Mouse (Mus musculus) heart, embryonic 13.5 days (tissue): Measurements from ENCODE around the gene Pisd. TPM values are rescaled to one million over a fixed set of nuclear protein-coding genes. Genes with fewer than 3 reads are reported as not detected.
"Not testable (repeated sequence)": the region's sequence is repeated elsewhere in the genome, so short reads cannot be mapped to it uniquely, and the experiment has no call there.

Experiments
- ATAC-seq: fragments of 200-750 bp; cut with Nextera tagmentation; 2 replicates; pipeline ENCODE4 v1.8.0; 2017; ENCODE audit warnings: moderate TSS enrichment; ENCODE audit not compliant: insufficient number of reproducible peaks, low FRiP score, low TSS enrichment; ENCODE audit errors: extremely low read depth
- H3K27ac ChIP-seq: fragments of 300-500 bp; sonication (generic); replicated peaks from 2 replicates; pipeline ENCODE4 v1.5.1; 2015; ENCODE audit warnings: moderate library complexity, mild to moderate bottlenecking, inconsistent platforms
- H3K27me3 ChIP-seq: fragments of 300-500 bp; sonication (generic); replicated peaks from 2 replicates; pipeline ENCODE4 v1.6.1; 2015; ENCODE audit warnings: mild to moderate bottlenecking, inconsistent platforms
- H3K36me3 ChIP-seq: fragments of 300-500 bp; sonication (generic); 2 replicates; pipeline ENCODE4 v1.6.1; 2015; ENCODE audit warnings: mild to moderate bottlenecking, inconsistent platforms
- H3K4me1 ChIP-seq: fragments of 300-500 bp; sonication (generic); 2 replicates; pipeline ENCODE4 v1.6.1; 2015; ENCODE audit warnings: inconsistent platforms
- H3K4me2 ChIP-seq: fragments of 300-500 bp; sonication (generic); 2 replicates; pipeline ENCODE4 v1.6.1; 2015; ENCODE audit warnings: inconsistent platforms, mild to moderate bottlenecking, moderate library complexity
- H3K4me3 ChIP-seq: fragments of 300-500 bp; sonication (generic); 2 replicates; pipeline ENCODE4 v1.5.1; 2015; ENCODE audit warnings: moderate library complexity, mild to moderate bottlenecking, inconsistent platforms
- H3K9ac ChIP-seq: fragments of 300-500 bp; sonication (generic); 2 replicates; pipeline ENCODE4 v1.6.1; 2015; ENCODE audit warnings: inconsistent platforms, mild to moderate bottlenecking, moderate library complexity
- H3K9me3 ChIP-seq: fragments of 300-500 bp; sonication (generic); 2 replicates; pipeline ENCODE4 v1.6.1; 2016; ENCODE audit warnings: inconsistent platforms
- WGBS: fragments of 180-500 bp; shearing (Covaris S2); methylation state at CpG from one replicate; pipeline ENCODE4 v1.1.7; 2015; ENCODE audit warnings: mixed read lengths; 5-methylcytosine and 5-hydroxymethylcytosine counted together
- polyA plus RNA-seq: library from polyadenylated mRNA; unstranded; fragments of >200 nt; fragmentation: Nextera tagmentation; extraction: Ambion mirVana; gene quantifications from 2 replicates; pipeline ENCODE4 v1.2.1, GENCODE M21; 2015

Pisd gene
- polyA plus RNA-seq, 1 experiment from 2014 or later, result 45.9 TPM

DNA sequence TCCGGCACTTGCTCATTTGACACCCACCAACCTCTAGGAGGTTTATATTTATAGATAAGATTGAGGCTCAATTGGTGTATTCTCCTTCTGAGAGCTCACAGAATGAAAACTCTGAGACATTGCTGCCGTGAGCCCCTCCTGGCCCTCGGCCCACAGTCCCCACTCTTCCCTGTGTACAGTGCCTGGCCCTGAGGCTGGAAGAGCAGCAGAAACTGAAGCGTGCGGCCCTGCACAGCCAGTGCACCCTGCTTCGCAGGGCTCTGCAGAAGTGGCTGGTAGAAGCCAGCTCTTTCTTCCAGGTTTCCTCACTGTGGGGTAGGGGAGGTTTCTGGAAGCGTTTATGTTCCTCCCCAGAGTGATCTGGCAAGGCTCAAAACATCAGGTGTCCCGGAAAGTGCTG, 62.7 kb downstream of the Pisd start:
- not testable (repeated sequence) for H3K27me3 ChIP-seq, H3K4me1 ChIP-seq, H3K9me3 ChIP-seq, H3K4me2 ChIP-seq, H3K36me3 ChIP-seq, H3K4me3 ChIP-seq, H3K27ac ChIP-seq, H3K9ac ChIP-seq
- 66% methylated on average over 8 of the region's 8 CpGs for WGBS
- ATAC-seq, result peak; percentile 63

DNA sequence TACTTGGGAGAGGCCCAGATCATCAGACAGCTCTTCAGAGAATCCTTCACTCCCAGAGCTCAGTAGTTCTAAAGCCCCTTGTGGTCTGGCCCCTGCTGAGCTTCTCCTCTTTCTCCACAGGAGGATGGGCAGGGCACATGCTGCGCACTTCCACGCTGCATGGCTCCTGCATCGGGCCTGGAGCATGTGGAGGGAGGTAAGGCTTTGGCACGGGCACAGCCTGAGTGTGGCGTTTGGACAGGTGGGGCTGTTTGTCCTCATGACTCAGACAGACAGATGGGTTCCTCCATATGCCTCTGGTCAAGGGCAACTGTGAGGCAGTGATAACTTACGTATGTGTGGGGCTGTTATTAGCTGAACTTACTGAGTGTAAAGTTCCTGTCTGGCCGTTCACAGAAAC, 63.2 kb downstream of the Pisd start:
- H3K4me2 ChIP-seq, result no peak overlapping the region
- H3K4me1 ChIP-seq, result no peaks in the 10 kb centered on the region
- peaks cover 3% of the 10 kb centered on the region; the same call in 1 of the 2 replicates for H3K9me3 ChIP-seq
- no peak overlapping the region for H3K9ac ChIP-seq
- H3K27me3 ChIP-seq, result no peaks in the 10 kb centered on the region
- 60% methylated on average over 7 of the region's 7 CpGs for WGBS
- no peak overlapping the region for H3K27ac ChIP-seq
- no peaks in the 10 kb centered on the region for H3K36me3 ChIP-seq
- no peak overlapping the region for H3K4me3 ChIP-seq
- no peak for ATAC-seq

DNA sequence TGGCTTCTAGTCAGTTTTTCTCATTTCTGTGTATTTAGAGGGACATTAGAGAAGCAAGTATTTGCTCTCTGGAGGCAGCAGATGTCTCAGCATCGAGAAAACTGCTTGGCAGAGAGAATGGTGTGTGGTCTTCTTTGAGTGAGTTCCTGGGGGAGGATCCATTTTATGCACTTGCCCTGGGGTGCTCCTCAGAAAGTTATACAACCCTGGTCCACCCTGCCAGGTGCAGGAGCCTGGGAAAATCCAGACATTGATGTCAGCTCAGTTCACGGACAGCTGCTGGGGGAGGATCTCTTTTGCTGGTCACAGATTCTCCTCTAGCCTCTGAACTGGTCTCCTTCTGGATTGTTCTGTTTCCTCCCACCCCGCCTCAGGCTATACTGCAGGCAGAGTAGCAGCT, 64.1 kb downstream of the Pisd start:
- no peaks in the 10 kb centered on the region for H3K4me1 ChIP-seq
- H3K4me3 ChIP-seq, result no peak overlapping the region
- no peaks in the 10 kb centered on the region for H3K27me3 ChIP-seq
- H3K9me3 ChIP-seq, result peaks cover 3% of the 10 kb centered on the region; the same call in 1 of the 2 replicates
- no peak overlapping the region for H3K4me2 ChIP-seq
- no peak overlapping the region for H3K27ac ChIP-seq
- WGBS, result 58% methylated on average over 3 of the region's 3 CpGs
- no peak overlapping the region for H3K9ac ChIP-seq
- ATAC-seq, result no peak
- no peaks in the 10 kb centered on the region for H3K36me3 ChIP-seq

DNA sequence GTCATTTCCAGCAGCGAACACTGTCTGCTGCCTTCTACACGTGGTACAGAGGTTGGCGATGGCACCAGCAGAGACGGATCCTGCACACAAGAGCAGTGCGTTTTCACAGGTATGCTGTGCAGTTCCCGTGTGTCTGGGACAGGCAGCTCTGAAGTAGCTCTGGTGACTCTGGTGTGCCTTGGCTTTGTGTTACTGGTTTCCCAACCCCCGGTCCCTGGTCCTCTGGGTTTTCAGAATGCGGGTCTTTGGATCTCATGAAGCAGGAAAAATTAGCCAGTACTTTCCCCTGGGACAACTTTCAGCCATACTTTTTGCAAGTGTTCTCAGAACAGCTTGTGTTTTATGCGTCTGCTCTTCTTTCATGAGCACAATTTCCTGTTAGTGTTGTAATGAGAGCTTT, 65.0 kb downstream of the Pisd start:
- WGBS, result 85% methylated on average over 9 of the region's 9 CpGs
- H3K4me3 ChIP-seq, result no peak overlapping the region
- peaks cover 2% of the 10 kb centered on the region; the same call in 1 of the 2 replicates for H3K9me3 ChIP-seq
- H3K36me3 ChIP-seq, result no peaks in the 10 kb centered on the region
- H3K27ac ChIP-seq, result no peak overlapping the region
- no peak overlapping the region for H3K9ac ChIP-seq
- H3K4me2 ChIP-seq, result no peak overlapping the region
- no peaks in the 10 kb centered on the region for H3K27me3 ChIP-seq
- no peak for ATAC-seq
- H3K4me1 ChIP-seq, result no peaks in the 10 kb centered on the region

DNA sequence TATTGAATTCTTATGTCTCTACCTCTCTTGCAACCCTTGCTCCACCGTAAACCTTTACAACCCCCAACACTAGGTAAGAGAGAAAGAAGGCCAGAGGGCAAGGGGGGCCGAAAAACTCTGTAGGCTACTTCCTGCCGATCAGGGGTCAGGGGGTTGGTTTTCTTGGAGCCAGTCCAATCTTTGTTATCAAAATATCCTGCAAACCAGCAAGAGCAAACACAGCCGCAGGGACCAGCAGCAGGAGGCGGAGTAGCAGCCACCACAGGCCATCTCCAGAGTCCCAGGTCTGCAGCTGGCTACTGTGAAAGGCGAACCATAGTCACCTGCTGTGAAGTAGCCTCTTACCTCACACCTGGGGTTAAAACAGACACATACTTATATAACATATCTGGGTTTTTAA, 66.5 kb downstream of the Pisd start:
- Histone ChIP-seq H3K4me2 (no peak overlapping the region), H3K9me3 (no peaks in the 10 kb centered on the region), H3K9ac (no peak overlapping the region), H3K4me1 (no peaks in the 10 kb centered on the region), H3K27me3 (no peaks in the 10 kb centered on the region), H3K4me3 (no peak overlapping the region), H3K27ac (no peak overlapping the region), H3K36me3 (no peaks in the 10 kb centered on the region)
- no peak for ATAC-seq
- WGBS, result 44% methylated on average over 6 of the region's 6 CpGs

DNA sequence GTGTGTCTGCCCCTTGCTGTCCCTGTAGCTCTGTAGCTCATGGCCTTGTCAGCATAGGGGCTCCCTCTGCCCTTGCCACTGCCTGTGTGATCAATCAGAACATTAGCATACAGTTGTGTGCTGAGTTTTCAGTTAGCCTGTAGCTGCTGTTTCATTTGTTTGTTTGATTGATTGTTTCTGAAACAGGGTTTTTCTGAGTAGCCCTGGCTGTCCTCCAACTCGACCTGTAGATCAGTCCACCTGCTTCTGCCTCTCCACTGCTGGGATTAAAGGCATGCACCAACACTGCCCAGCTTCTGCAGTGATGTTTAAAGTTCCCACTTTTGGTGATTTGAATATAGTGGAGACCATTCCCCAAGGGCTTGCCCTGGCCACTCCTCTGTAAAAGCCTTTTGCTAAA, 67.7 kb downstream of the Pisd start:
- H3K9me3 ChIP-seq, result no peaks in the 10 kb centered on the region
- no peaks in the 10 kb centered on the region for H3K36me3 ChIP-seq
- 60% methylated on average over 1 of the region's 1 CpGs for WGBS
- no peak overlapping the region for H3K9ac ChIP-seq
- H3K4me3 ChIP-seq, result no peak overlapping the region
- no peak overlapping the region for H3K27ac ChIP-seq
- ATAC-seq, result no peak
- no peaks in the 10 kb centered on the region for H3K27me3 ChIP-seq
- no peak overlapping the region for H3K4me2 ChIP-seq
- H3K4me1 ChIP-seq, result peaks cover 7% of the 10 kb centered on the region

DNA sequence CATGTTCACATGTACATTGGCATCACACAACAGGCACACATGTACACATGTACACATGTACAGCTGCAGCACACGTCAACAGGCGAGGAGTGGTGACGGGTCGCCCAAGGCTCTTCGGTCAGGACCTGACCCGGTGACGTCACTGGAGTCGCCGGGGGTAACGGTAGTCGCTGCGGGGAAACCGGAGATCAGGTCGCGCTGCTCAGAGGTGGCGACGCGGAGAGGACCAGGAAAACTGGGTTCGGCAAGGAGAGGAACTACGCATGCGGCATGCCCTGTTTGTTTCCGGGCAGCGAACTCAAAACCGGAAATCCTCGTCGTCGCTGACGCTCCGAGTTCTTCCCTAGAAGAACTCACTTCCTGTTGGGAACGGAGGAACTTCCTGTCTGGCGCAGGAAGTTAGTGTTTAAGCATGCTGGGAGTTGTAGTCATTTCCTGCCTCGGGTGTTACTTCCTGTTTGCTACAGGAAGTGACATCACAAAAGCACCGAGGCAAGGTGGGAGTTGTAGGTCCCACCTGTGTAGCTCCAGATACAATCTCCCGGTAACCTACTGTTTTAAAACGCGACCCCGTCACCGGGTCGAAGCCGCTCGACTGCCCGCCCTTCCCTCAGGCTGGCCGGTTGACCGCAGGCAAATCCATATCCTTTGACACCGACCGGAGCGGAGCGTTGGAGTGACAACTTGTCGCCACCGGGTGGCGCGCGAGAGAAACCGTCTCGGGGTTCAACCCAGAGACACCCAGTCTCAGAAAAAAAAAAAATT, 71.6 kb downstream of the Pisd start:
- Histone ChIP-seq H3K4me2 (peak overlapping the region; percentile 89), H3K36me3 (no peaks in the 10 kb centered on the region), H3K4me3 (peak overlapping the region; percentile 85), H3K9ac (peak overlapping the region; percentile 89), H3K4me1 (peaks cover 8% of the 10 kb centered on the region), H3K9me3 (no peaks in the 10 kb centered on the region), H3K27me3 (no peaks in the 10 kb centered on the region), H3K27ac (peak overlapping the region; percentile 92)
- 1% methylated on average over 55 of the region's 55 CpGs for WGBS
- ATAC-seq, result peak; percentile 99

DNA sequence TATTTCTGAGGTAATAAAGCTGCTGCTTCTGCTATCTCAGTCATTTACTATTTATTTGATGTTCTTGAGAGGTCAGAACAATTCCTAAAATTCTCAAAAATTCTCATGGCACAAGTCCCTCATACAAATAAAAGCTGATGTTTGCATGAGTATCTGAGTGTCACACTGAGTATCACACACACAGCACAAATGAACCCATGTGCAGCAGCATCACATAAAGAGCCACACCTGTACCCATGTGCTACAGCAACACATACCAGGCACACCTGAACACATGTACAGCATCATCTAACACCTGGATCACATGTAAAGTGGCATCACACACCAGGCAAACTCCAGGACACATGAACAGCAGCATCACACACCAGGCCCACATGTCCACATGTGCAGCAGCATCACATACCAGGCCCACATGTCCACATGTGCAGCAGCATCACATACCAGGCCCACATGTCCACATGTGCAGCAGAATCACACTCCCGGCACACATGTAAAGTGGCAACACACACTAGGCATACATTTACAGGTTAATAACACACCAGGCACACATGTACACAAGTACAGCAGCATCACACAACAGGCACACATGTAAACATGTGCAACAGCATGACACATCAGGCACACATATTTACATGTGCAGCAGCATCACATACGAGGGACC, 72.3 kb downstream of the Pisd start:
- Histone ChIP-seq H3K4me2 (peak overlapping the region; percentile 89), H3K27me3 (no peaks in the 10 kb centered on the region), H3K4me1 (peaks cover 8% of the 10 kb centered on the region), H3K9ac (peak overlapping the region; percentile 89), H3K9me3 (no peaks in the 10 kb centered on the region), H3K4me3 (peak overlapping the region; percentile 85), H3K36me3 (no peaks in the 10 kb centered on the region), H3K27ac (peak overlapping the region; percentile 92)
- 24% methylated on average over 2 of the region's 2 CpGs for WGBS
- no peak for ATAC-seq

DNA sequence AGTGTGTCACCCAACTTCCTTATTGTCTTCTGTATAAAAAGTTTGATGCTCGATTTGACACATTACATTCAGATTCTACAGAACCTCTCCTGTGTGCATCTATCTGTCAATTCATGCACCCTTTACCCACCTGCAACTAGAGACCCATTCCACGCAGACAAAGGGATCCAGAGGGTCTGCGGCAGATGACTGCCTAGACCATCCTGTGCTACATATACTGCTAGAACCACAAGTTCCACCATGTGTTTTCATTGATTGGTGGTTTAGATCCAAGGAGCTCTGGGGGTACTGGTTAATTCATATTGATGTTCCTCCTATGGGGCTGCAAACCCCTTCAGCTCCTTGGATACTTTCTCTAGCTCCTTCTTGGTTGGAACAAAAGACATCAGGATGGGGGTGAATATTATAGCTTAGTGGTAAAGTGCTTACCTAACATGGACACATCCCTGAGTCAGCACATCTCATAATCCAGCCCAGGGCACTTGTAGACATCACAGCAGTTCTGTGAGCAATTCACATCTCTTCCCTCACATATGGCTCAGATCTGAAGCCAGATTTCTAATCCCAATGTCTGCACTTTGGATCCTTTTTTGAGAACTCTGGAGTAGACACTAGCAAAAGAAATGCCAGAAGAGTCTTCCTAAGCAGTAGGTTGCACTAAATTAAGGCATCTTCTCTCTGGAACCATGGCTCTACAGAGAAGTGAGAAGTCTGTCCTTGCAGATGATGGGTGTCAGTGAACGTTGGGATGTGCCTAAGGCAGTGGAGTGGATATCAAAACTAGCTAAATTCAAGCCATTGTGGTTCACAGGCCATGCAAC, 73.0 kb downstream of the Pisd start:
- Histone ChIP-seq H3K4me1 (peaks cover 8% of the 10 kb centered on the region), H3K9me3 (no peaks in the 10 kb centered on the region), H3K4me3 (no peak overlapping the region; the same call in 1 of the 2 replicates), H3K27me3 (no peaks in the 10 kb centered on the region), H3K36me3 (no peaks in the 10 kb centered on the region), H3K9ac (no peak overlapping the region; the same call in 1 of the 2 replicates), H3K4me2 (peak overlapping the region; percentile 89), H3K27ac (no peak overlapping the region)
- no peak for ATAC-seq
- WGBS, result 72% methylated on average over 4 of the region's 4 CpGs

DNA sequence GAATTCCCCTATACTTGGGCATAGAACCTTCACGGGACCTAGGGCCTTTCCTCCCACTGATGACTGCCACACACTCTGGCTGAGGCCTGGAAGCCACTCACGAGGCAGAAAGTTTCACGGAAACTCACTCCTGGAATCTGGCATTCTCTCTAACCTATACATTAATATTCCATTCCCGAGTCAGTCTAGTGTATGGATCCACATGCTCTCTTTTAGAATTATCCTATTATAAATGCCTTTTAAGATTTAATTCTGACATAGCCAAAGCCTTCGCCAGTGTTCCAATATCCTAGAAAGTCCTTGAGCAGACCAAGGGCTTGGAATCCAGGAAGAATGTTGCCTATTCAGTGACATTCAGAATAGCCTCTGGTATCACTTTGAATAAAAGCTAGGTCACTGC, 74.0 kb downstream of the Pisd start:
- ATAC-seq, result no peak
- no peaks in the 10 kb centered on the region for H3K27me3 ChIP-seq
- 75% methylated on average over 5 of the region's 5 CpGs for WGBS

DNA sequence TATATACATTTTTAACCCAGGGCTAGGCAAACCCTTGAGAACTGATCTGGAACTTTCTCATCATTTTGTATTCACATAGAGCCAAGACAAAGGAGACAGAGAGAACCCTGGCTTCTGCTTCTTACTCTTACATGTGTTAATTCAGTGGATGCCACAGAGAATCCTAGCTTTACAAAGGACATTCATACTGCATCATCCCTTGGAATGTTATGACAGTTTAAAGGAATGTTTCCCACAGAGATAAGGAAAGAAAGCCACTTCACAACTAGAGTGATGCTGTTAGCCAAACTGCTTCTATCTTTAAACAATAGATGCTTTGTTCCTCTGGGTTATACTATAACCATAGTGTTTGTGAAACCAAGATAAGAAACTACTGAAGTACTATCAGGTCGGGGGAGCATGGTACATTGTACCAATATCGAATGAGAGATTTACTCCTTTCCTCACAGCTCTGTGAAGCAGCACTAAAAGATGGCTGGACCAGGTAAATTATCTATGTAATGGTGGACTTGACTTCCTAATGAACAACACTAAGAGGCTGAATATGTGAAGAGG, 79.1 kb downstream of the Pisd start:
- Histone ChIP-seq H3K4me3 (no peak overlapping the region), H3K4me1 (no peaks in the 10 kb centered on the region), H3K9me3 (no peaks in the 10 kb centered on the region), H3K4me2 (no peak overlapping the region), H3K9ac (no peak overlapping the region), H3K27me3 (no peaks in the 10 kb centered on the region), H3K27ac (no peak overlapping the region), H3K36me3 (no peaks in the 10 kb centered on the region)
- ATAC-seq, result no peak
- WGBS, result 48% methylated on average over 2 of the region's 2 CpGs

More for the DNA sequence above, 74.0 kb downstream of the Pisd start:
- H3K27ac ChIP-seq, result no peak overlapping the region
- H3K9me3 ChIP-seq, result no peaks in the 10 kb centered on the region
- no peak overlapping the region for H3K4me3 ChIP-seq
- no peak overlapping the region for H3K4me2 ChIP-seq
- peaks cover 8% of the 10 kb centered on the region for H3K4me1 ChIP-seq
- H3K36me3 ChIP-seq, result no peaks in the 10 kb centered on the region
- H3K9ac ChIP-seq, result no peak overlapping the region
